Mouse (Mus musculus): ENCODE results near the gene Gm20388. TPM values are rescaled to one million over a fixed set of nuclear protein-coding genes. Genes with fewer than 3 reads are reported as not detected.

The Gm20388 gene
- total RNA-seq, 2 experiments from 2014 or later, result 18.6 TPM; not detected in 1

DNA sequence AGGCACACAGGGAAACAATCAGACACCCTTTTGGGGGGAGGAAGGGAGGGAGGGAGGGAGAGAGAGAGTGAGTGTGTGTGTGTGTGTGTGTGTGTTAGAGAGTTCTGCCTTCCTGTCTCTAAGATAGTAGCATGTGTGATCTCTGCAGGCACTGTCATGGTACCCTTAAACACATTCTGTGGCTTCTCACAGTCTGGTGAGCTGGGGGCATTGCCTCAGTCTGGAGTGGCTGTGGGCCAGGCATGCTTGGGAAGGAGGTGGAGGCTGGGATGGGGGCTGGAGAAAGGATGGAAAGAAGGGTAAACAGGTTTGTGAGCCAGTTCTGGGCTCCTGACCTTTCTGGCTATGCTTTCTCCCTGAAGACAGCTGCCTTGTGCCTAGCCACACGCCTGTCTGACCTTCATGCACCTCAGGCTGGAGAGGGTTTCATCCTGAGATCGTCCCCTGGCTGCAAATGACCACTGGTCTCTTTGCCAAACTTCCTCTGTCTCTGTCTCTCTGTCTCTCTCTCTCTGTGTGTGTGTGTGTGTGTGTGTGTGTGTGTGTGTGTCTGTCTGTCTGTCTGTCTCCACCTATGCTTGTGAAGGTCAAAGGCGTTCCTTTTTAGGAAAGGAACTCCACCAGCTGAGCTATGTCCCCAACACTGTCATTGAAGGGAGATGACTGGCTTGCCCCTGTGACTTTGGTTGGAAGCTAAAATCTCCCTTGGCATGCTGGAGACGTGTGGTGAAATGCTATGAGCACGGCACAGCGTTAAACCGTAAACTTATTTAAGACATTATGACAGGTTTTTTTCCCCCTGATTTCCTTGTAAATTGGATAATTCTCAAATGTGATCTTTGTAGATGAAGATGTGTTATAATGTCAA, 4195.9 kb downstream of the Gm20388 start:
- DNase-seq (ENCODE audit: low spot score in 2 of 2), result no peak
- intact Hi-C loops (cut with DNase I), result no loop called here

DNA sequence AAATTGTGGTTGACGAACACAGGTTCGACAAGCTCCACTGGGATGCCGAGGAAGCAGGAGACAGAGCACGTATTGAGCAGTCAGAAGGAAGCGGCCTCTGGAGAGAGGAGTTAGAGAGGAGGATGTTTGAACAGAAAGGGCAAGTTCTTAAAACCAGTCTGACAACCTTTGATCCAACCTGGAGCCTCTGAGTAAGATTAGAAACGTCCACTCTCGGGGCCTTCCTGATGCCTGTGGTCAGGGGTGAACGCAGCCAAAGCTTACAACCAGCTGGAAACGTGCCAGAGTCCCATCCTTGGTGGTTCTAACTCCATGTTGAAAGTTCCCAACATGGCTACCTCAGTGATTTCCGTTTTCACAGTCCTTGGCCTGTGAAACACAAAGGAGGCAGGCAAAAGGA, 4202.5 kb downstream of the Gm20388 start:
- DNase-seq (ENCODE audit: low spot score in 2 of 2), result no peak
- intact Hi-C loops (cut with DNase I), result no loop called here

DNA sequence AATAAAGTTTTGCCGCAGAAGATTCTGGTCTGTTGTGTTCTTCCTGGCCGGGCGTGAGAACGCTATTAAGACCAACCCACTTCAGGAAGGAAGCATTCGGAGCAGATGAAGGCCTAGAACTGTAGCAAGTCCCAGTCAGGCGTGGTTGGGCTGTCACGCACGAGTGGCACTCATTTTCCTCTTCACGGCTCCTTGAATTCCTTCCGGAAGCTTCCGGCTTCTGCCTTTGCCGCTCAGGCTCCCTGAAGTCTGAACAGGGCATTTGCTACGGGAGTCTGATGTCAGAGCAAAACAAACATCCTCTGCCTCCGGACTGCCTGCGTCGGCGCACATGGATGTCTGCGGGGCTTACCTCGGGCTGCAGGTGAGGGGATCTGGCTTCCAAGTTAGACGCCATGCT, 4214.6 kb downstream of the Gm20388 start:
- intact Hi-C loops (cut with DNase I), result no loop called here
- DNase-seq (ENCODE audit: low spot score in 2 of 2), result no peak

DNA sequence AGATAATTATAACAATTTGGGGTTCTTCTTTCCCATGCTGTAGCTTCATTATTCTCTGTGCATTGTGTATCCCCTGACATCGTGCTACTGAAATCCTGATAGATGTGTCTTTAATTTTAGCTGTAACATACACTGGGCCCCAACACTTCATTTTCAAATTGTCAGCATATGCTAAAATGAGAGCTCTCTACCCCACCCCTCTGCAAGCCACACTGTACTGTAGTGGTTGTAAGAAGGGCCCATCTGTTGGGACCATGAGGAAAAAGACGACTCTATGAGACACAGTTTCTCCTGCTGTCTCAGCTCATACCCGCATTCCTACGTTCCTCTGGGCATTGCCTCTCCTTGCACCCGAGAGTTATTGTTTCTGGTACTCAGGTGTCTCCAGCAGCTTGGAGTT, 4226.6 kb downstream of the Gm20388 start:
- intact Hi-C loops (cut with DNase I), result no loop called here
- DNase-seq (ENCODE audit: low spot score in 2 of 2), result no peak

DNA sequence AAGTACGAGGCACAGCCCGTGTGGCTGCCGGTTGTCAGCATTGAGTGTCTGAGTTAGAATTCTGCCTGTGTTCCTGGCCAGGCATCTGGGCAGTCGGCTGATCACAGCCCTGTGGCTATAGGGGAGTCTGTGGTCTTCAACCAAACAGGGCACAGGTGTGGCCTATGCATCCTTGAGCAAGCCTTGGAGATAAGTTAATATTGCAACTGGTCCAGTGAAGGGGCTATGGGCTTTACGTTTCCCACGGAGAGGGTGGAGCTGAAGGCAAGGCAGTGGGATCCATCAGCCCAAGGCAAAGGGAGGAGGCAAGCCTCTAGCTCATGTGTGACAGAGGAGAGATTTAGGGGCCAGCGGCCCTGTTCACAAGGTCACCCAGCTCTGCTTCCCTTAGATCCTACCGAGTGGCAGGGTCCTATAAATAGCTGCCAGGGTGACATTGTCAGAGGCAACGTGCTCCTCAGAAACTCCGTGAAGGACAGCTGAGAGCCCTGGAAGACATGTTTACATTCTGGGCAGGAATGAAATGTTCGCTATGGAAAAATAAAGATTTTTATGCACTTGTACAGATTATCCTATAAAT, 4229.7 kb downstream of the Gm20388 start:
- no peak for DNase-seq (ENCODE audit: low spot score in 2 of 2)

DNA sequence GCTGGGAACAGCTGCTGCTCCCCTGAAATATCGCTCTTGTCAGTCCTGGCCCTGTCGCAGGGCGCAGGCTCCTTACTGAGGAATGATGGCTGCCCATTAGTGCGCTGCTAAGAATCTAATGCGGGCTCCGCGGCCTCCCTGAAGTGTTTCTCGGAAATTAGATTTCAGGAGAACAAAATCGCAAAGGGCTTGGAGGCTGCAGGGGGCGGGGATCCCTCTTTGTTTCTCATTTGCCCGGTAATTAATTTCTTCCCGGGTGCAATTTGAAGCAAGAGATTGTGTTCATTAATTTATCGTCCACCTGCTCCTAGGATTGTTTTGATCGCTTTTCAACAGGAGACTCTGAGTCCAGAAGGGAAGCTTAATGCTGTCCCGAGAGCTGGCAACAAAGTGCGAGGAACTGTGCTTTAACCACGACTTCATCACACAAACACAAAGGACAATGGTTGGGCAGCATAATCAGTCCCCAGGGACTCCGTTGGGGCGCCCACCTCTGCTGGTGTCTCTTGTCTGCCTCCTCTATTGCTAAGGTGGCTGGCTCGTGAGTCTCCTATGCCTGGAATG, 4230.3 kb downstream of the Gm20388 start:
- intact Hi-C loops (cut with DNase I), result no loop called here

More for the DNA sequence above, 4229.7 kb downstream of the Gm20388 start:
- intact Hi-C loops (cut with DNase I), result no loop called here

DNA sequence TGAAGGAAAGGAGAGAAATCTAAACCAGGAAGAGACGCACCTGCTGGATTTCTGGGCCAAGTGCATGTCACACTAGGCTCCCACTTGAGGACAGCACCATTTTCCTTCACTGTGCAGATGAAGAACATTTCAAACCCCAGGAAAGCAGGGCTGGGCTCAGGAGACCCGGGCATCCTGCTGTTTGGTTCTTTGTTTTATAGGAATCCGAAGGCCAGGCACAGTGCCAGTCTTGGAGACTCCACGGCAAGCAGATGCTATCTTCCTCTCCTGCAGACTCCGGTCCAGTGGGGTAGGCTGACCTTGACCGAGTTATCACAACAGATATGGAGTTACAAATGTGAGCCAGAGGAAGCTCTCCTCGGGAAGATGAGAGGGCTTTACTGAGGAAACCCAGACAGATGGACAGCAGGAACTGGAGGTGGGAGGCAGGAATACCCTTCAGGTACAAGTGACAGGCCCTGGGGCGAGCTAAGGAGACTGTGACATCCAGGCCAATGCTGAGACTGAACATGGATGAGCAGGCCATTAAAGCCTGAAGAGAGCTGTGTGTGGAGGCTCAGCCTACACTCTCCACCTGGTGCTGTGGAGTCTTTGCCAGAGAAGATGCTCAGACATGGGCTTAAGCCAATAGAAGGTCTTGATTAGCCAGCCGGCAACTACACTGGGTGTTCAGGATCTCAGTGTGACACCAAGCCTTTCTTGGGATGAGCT, 4231.2 kb downstream of the Gm20388 start:
- DNase-seq (ENCODE audit: low spot score in 2 of 2), result peak in 1 of 2 experiments; percentile 62
- intact Hi-C loops (cut with DNase I), result no loop called here

More for the DNA sequence above, 4230.3 kb downstream of the Gm20388 start:
- DNase-seq (ENCODE audit: low spot score in 2 of 2), result no peak

DNA sequence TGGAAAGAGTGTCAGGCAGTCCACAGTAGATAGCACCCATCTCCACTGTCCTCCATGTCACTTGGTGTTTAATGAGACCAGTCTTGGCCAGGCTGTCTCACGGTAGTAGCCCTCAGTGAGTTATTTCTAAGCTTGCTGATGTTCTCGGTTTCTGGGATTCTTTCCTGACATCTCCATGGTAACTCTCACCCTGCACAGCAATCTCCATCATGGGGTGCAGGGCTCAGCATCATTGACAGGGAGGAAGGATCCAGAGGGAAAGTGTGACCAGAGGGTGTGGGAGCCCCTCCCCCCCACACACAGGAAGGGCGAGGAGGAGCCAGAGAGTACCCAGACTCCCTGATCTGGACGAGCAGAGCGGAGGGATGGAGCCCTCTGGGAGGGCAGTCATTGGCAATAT, 4232.4 kb downstream of the Gm20388 start:
- no peak for DNase-seq (ENCODE audit: low spot score in 2 of 2)

DNA sequence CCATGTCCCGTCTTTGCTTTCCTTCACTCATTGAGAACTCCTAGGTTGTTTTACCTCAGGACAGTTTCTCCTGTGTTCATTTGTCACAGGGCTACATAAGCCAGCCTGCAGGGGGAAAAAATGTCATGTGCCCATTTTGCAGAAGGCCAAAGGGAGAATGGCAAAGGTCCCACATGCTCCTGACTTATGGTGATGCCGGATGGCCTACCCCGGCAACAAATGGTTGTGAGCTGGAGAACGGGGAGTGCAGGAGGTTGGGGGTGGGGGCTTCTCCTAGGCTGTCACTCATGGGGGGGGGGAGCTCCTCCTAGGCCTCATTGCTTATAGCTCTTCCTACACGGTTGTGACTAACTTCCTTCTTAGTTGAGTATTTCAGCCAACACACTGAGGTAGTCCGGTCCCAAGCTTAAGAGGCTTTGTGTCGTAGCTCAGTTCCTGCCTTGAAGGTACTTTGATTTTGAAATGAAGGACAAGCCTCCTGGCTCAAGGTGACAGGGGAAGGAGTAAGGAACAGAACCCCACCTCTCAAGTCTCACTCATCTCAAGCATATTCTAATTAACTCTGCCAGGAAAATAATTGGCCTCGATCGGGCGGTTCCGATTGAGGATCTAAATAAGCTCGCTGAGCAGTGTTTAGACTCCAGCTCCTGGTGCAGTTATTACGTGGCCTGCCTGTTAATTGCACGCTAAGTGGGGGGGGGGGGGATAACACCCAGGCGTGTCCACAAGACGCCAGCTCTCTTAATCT, 4233.4 kb downstream of the Gm20388 start:
- intact Hi-C loops (cut with DNase I), result no loop called here
- no peak for DNase-seq (ENCODE audit: low spot score in 2 of 2)

More for the DNA sequence above, 4232.4 kb downstream of the Gm20388 start:
- intact Hi-C loops (cut with DNase I), result no loop called here

DNA sequence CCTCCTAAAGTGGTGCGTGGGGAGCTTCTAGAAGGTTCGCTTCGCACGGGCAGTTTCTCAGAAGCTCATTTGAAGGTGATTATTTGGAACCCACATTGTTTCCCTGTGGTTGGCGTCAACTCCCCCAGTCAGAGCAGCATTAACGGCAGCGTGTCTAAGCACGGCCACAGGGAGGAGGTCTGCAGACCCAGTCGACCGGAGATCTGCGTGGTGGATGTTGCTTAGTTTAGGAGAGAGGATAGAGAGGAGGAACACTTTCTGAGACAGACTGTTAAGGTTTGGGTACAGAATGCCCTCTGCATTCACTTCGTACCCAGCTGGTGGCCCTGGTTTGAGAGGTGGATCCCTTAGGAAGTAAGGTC, 4234.0 kb downstream of the Gm20388 start:
- no peak for DNase-seq (ENCODE audit: low spot score in 2 of 2)
- intact Hi-C loops (cut with DNase I), result no loop called here

DNA sequence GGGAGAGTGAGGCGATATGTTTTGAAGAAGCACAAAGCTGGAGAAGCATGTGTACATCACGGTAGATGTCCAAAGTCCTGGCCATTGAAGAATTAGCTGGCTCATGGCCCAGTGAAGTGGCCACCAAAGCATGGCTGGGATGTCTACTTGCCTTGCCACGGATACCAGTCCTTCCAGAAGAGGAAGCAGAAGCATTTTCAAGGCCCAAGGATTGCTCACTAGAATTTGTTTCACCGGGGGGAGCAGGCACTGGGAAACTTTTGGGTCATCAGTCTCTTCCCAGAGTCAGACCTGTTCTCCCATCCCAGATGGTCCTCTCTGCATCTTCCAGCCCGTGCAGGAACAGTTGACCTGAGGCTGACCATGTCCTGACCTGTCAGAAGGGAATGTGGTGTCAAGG, 4235.6 kb downstream of the Gm20388 start:
- no peak for DNase-seq (ENCODE audit: low spot score in 2 of 2)
- intact Hi-C loops (cut with DNase I), result no loop called here

DNA sequence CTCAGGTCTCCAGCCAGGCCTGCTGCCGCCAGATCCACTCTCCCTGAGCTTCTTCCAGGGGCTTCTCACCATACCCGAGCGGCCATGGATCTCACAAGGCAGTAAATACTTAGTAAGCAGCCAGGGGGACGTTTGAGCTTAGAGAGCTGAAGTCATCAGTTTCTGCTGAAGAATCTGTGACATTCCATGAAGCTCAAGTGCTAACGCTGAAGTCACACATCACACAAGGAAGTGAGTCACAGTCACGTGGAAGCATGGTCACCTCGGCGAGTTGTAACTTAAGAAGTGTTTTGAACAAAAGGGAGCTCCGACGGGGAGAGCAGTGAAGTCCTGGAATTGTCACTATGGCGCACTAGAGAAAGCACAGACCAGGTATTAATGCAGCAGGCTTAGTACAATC, 4239.4 kb downstream of the Gm20388 start:
- DNase-seq (ENCODE audit: low spot score in 2 of 2), result no peak
- intact Hi-C loops (cut with DNase I), result no loop called here

DNA sequence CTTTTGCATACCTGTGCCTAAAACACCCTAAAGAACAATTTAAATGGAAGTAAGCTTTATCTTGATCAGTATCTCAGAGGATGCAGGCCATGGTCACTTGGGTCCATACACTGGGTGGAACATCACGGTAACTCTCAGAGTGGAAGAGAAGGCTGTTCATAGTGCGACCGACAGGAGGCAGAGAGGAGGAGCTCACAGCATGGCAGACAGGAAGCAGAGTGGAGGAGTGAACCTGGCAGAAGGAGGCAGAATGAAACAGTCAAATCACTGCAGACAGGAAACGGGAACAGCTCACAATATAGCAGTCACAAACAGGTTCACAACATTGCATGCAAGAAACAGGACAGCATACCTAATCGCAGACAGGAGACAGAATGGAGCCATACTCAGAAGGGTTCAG, 4239.9 kb downstream of the Gm20388 start:
- DNase-seq (ENCODE audit: low spot score in 2 of 2), result no peak
- intact Hi-C loops (cut with DNase I), result no loop called here

DNA sequence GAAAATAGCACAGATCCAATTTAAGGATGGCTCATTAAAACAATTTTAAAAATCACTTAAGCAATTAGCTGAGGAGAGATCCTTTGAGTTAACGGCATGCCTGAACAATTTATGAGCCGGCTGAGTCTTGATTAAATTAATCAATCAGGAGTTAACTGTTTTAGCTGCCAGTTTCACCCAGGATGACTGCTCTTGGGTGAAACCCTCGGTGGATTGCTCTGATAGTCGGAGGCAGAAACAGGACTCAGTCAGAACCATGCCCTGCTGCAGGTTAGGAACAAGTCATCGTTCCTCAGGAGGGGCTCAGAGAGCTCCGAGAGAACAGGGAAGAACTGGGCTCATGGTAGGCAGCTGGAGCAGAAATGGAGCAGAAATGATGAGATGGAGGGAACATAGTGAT, 4241.2 kb downstream of the Gm20388 start:
- intact Hi-C loops (cut with DNase I), result no loop called here
- no peak for DNase-seq (ENCODE audit: low spot score in 2 of 2)

DNA sequence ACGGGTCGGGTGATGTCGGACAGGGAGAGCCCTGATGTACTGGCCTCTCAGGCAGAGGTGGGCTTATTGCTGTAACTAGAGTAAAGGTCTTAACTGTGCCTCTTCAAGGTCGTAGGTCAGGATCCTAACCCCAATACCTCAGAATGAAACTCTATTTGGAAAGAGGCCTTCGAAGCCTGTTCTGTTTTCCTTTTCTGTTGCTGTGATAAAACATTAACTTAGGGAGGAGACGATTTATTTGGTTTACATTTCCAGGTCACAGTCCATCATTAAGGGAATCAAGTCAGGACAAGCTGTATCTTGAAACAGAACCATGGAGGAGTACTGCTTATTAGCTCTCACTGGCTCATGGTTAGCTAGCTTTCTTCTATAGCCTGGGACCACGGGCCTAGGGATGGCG, 4242.1 kb downstream of the Gm20388 start:
- no peak for DNase-seq (ENCODE audit: low spot score in 2 of 2)
- intact Hi-C loops (cut with DNase I), result no loop called here

DNA sequence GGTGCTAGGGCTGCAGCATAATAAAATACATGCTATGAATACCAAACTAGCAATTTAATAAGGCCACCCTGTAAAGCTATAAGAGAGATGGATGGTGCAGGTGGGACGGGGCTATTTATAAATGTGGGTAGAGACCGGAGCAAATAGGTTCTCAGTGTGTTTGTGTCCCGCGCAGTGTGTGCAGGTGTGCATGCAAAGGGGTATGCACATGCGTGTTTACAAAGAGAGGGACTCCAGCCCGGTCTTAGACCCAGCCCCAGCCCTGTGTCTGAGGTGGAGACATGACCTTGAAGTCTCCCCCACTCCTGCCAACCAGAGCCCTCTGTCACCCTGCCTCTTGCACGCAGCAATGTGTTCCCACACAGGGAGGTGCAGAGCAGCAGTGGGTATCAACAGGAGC, 4245.7 kb downstream of the Gm20388 start:
- intact Hi-C loops (cut with DNase I), result no loop called here

DNA sequence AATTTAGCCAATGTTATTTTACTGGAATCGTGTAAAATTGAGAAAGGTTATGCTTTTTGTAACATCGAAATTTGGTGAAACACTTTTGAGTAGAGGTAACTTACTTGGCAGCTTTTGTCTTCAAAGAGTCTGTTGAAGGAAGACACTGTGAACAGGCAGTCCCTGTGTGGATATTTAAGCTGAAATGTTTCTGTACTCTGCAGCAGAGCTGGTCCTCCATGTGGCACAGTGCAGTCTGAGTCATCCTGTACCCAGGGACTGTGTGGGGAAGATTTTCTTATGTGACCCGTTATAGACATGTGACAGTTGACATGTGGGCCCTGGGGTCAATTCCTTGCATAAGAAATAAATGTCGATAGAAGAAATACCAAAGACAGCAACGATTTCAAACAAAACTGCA, 4251.0 kb downstream of the Gm20388 start:
- DNase-seq (ENCODE audit: low spot score in 2 of 2), result peak in 1 of 2 experiments; percentile 67
- intact Hi-C loops (cut with DNase I), result loop anchor here (5.0 to 10.0 kb wide), 3 partner anchors 71 to 183 kb away; partner anchors contain the start of gene Galnt2

More for the DNA sequence above, 4245.7 kb downstream of the Gm20388 start:
- DNase-seq (ENCODE audit: low spot score in 2 of 2), result no peak

DNA sequence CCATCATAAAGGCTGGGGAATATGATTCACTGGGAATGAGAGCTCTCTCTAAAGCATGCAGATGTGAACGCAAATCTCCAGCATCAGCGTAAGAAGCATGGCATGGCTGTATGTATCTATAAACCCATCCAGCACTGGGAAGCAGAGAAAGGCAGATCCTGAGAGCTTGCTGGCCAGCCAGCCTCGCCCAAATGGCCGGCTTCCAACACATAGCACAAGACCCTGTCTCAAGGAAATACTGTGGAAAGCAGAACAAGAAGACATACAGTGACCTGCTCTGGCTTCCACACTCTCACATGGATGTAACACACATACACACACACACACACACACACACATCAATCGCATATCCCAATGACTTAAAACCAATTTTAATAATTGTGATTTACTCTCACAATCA, 4252.6 kb downstream of the Gm20388 start:
- intact Hi-C loops (cut with DNase I), result loop anchor here (5.0 to 10.0 kb wide), 3 partner anchors 69 to 182 kb away; partner anchors contain the start of gene Galnt2
- no peak for DNase-seq (ENCODE audit: low spot score in 2 of 2)

DNA sequence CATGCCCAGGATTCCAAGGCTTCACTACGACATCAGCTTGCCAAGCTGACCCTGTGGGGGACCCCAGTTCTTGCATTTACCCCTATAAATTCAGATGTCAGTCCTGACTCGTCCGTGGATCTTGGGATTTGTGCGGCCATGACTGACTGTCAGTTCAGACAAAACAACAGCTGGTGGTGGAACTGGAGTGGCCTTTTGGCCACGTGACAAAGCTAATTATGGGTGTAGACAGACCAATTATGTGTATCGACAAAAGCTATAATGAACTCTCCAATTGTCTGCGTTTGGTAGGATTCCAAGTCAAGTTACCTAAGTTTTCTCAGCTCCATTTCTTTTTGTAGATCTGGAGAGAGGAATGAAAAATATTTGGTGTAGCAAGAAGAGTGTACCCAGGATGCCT, 4259.1 kb downstream of the Gm20388 start:
- DNase-seq (ENCODE audit: low spot score in 2 of 2), result no peak
- intact Hi-C loops (cut with DNase I), result loop anchor here (10.0 kb wide), 1 partner anchor 175 kb away; no protein-coding TSS in a partner anchor
